Mouse (Mus musculus) lung, adult 2 months (tissue): ENCODE measurements around the gene Mpdu1.

Source experiments
- CTCF ChIP-seq: fragments of 200-500 bp; IDR thresholded peaks from 2 replicates; pipeline ENCODE4 v1.5.1; 2011; ENCODE audit warnings: mild to moderate bottlenecking, low read length, control low read depth; ENCODE audit not compliant: insufficient read depth
- POLR2A ChIP-seq: fragments of 200-500 bp; IDR thresholded peaks from 2 replicates; pipeline ENCODE4 v1.6.1; 2011; ENCODE audit warnings: low read depth, mild to moderate bottlenecking, control low read depth, low read length, borderline replicate concordance; ENCODE audit errors: extremely low read depth

GRCm38 (mm10) chr11:69653399-69653798 is 9.0 kb downstream of the Mpdu1 start:
- TF ChIP-seq CTCF (no peak), POLR2A (no peak)
